Mouse (Mus musculus) MEL (cell line): ENCODE measurements around the gene Mbd3.

ENCODE experiments used
- CTCF ChIP-seq, 3 experiments: IDR thresholded peaks in 2 of 3; conservative IDR thresholded peaks in 1 of 3; 2 replicates each; pipeline ENCODE4 v1.5.1; 2011 to 2012; ENCODE audit warnings: low read length in 3 of 3, low read depth in 2 of 3, mild to moderate bottlenecking in 2 of 3, improper control_type of control experiment in 1 of 3, inconsistent platforms in 1 of 3, mixed read lengths in 1 of 3, moderate library complexity in 1 of 3; ENCODE audit not compliant: control insufficient read depth in 1 of 3, insufficient read depth in 1 of 3, poor library complexity in 1 of 3, severe bottlenecking in 1 of 3
- MAX ChIP-seq: IDR thresholded peaks from 2 replicates; pipeline ENCODE4 v1.6.1; 2011; ENCODE audit warnings: low read length, improper control_type of control experiment
- POLR2A ChIP-seq, 2 experiments: IDR thresholded peaks; 2 replicates each; pipeline ENCODE4 v1.6.1; 2011 to 2012; ENCODE audit warnings: low read length in 2 of 2, mild to moderate bottlenecking in 2 of 2, control low read depth in 1 of 2, improper control_type of control experiment in 1 of 2, low read depth in 1 of 2, moderate library complexity in 1 of 2; ENCODE audit not compliant: control insufficient read depth in 1 of 2, insufficient read depth in 1 of 2, poor library complexity in 1 of 2

DNA sequence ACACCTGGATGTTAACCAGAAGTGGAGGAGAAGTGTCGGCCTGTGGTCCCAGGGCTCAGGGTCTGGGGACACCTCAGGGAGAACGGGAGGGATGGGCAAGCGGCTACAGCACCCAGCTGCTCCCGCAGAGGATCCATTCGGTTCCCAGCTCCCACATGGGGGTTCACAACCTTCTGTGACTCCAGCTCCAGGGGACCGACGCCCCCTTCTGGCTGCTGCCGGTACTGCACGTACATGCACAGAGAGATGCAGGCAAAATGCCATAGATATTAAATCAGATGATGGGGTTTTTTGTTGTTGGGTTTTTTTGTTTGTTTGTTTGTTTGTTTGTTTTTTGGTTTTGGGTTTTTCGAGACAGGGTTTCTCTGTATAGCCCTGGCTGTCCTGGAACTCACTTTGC lies 21.6 kb downstream of the Mbd3 start:
- peak; percentile 64 to 85 (median 70) for TF ChIP-seq CTCF (IDR thresholded peaks at IDR 0.05 in 2 of 3, conservative IDR thresholded peaks at IDR 0.05 in 1 of 3; ENCODE audit: control insufficient read depth in 1 of 3, insufficient read depth in 1 of 3, low read depth in 2 of 3, low read length in 3 of 3, poor library complexity in 1 of 3, severe bottlenecking in 1 of 3)
- no peak for TF ChIP-seq MAX
- TF ChIP-seq POLR2A (IDR thresholded peaks at IDR 0.05; ENCODE audit: control insufficient read depth in 1 of 2, insufficient read depth in 1 of 2, low read depth in 1 of 2, low read length in 2 of 2, poor library complexity in 1 of 2) = no peak
